Mouse (Mus musculus) central nervous system, embryonic 14 days (tissue): ENCODE measurements around the gene Fsd1. TPM values are rescaled to one million over a fixed set of nuclear protein-coding genes. Genes with fewer than 3 reads are reported as not detected.

Experiments used
- polyA plus RNA-seq: library from polyadenylated mRNA; depleted of rRNA; stranded (reverse); fragments of >200 nt; gene quantifications from 2 replicates; pipeline ENCODE4 v1.2.3, GENCODE M21; 2012; rRNA removed

Gene Fsd1
- 118 and 121 TPM in 2 replicates for polyA plus RNA-seq

GRCm38 (mm10) chr17:55986030-55986961, at the start of gene Fsd1:
Fsd1 (plus strand) TSS chr17:55986509.

GRCm38 (mm10) chr17:55949400-55949799, 36.9 kb upstream of the Fsd1 start, which contains the start of gene Zfp119b:
Zfp119b (minus strand) TSS chr17:55949500.

GRCm38 (mm10) chr17:55952447-55953027, 33.8 kb upstream of the Fsd1 start, which contains the start of gene Ebi3:
Ebi3 (plus strand) TSS chr17:55952640.

GRCm38 (mm10) chr17:55958918-55959728, 27.2 kb upstream of the Fsd1 start, which contains the start of gene Yju2:
Yju2 (plus strand) TSS chr17:55959099.

GRCm38 (mm10) chr17:55969966-55970891, 16.1 kb upstream of the Fsd1 start, which contains the start of gene Shd:
Shd (plus strand) TSS chr17:55970467.

GRCm38 (mm10) chr17:56005415-56006061, 19.2 kb downstream of the Fsd1 start, which contains the start of the genes Stap2 and Mpnd:
Stap2 (minus strand) TSS chr17:56005584.
Mpnd (plus strand) TSS chr17:56005711.

GRCm38 (mm10) chr17:56036176-56036900, 50.0 kb downstream of the Fsd1 start, which contains the start of gene Sh3gl1:
Sh3gl1 (minus strand) TSS chr17:56036635.

GRCm38 (mm10) chr17:56040030-56040856, 53.9 kb downstream of the Fsd1 start, which contains the start of gene Chaf1a:
Chaf1a (plus strand) TSS chr17:56040439.

Other genes starting within 250 kb of the Fsd1 start
- 0.02 and 0.08 TPM in 2 replicates for gene Adgre4, start 236.5 kb upstream of the Fsd1 start, polyA plus RNA-seq
- gene Zfp119a, start 107.6 kb upstream of the Fsd1 start, polyA plus RNA-seq: 4.7 and 5.3 TPM in 2 replicates
- gene Zfp959, start 94.4 kb upstream of the Fsd1 start, polyA plus RNA-seq: 8.4 and 9.3 TPM in 2 replicates
- 3.6 and 3.7 TPM in 2 replicates for gene Zfp119b, start 37.0 kb upstream of the Fsd1 start, polyA plus RNA-seq
- gene Ebi3, start 33.9 kb upstream of the Fsd1 start, polyA plus RNA-seq: 4.5 TPM in 2 replicates
- gene Yju2, start 27.4 kb upstream of the Fsd1 start, polyA plus RNA-seq: 16.5 and 19.7 TPM in 2 replicates
- 194 and 215 TPM in 2 replicates for gene Shd, start 16.0 kb upstream of the Fsd1 start, polyA plus RNA-seq
- gene Stap2, start 19.1 kb downstream of the Fsd1 start, polyA plus RNA-seq: 6.4 and 7.7 TPM in 2 replicates
- 210 and 233 TPM in 2 replicates for gene Mpnd, start 19.2 kb downstream of the Fsd1 start, polyA plus RNA-seq
- gene Sh3gl1, start 50.1 kb downstream of the Fsd1 start, polyA plus RNA-seq: 97.4 and 102 TPM in 2 replicates
- 13.1 and 15.1 TPM in 2 replicates for gene Chaf1a, start 53.9 kb downstream of the Fsd1 start, polyA plus RNA-seq
- gene Ubxn6, start 88.5 kb downstream of the Fsd1 start, polyA plus RNA-seq: 92.1 and 99.5 TPM in 2 replicates
- 142 and 163 TPM in 2 replicates for gene Hdgfl2, start 93.1 kb downstream of the Fsd1 start, polyA plus RNA-seq
- gene Plin4, start 123.3 kb downstream of the Fsd1 start, polyA plus RNA-seq: 0.09 and 0.10 TPM in 2 replicates
- 0.32 and 0.51 TPM in 2 replicates for gene Plin5, start 131.1 kb downstream of the Fsd1 start, polyA plus RNA-seq
- gene Lrg1, start 135.5 kb downstream of the Fsd1 start, polyA plus RNA-seq: 0.05 and 0.20 TPM in 2 replicates
- gene Sema6b, start 153.8 kb downstream of the Fsd1 start, polyA plus RNA-seq: 28.0 and 28.1 TPM in 2 replicates
- 7.1 and 8.0 TPM in 2 replicates for gene Tnfaip8l1, start 176.0 kb downstream of the Fsd1 start, polyA plus RNA-seq
- gene Mydgf, start 197.4 kb downstream of the Fsd1 start, polyA plus RNA-seq: 46.5 and 54.4 TPM in 2 replicates
- gene Dpp9, start 232.4 kb downstream of the Fsd1 start, polyA plus RNA-seq: 49.6 and 51.1 TPM in 2 replicates